Mouse (Mus musculus) kidney, embryonic 16.5 days (tissue): ENCODE measurements around the gene Tspan5. TPM values are rescaled to one million over a fixed set of nuclear protein-coding genes. Genes with fewer than 3 reads are reported as not detected.

Experiments
- ATAC-seq: fragments of 200-750 bp; cut with Nextera tagmentation; 2 replicates; pipeline ENCODE4 v1.8.0; 2017; ENCODE audit warnings: moderate TSS enrichment; ENCODE audit not compliant: low FRiP score, low TSS enrichment
- H3K27ac ChIP-seq: fragments of 300-500 bp; sonication (generic); 2 replicates; pipeline ENCODE4 v1.5.1; 2014; ENCODE audit warnings: low read length
- H3K27me3 ChIP-seq: fragments of 300-500 bp; sonication (generic); 2 replicates; pipeline ENCODE4 v1.6.1; 2014; ENCODE audit warnings: low read length, control low read depth, mixed read lengths; ENCODE audit not compliant: insufficient read depth
- H3K36me3 ChIP-seq: fragments of 300-500 bp; sonication (generic); 2 replicates; pipeline ENCODE4 v1.6.1; 2014; ENCODE audit warnings: low read length, control low read depth, mixed read lengths; ENCODE audit not compliant: insufficient read depth
- H3K4me1 ChIP-seq: fragments of 300-500 bp; sonication (generic); 2 replicates; pipeline ENCODE4 v1.6.1; 2014; ENCODE audit warnings: low read length, control low read depth, mixed read lengths; ENCODE audit not compliant: insufficient read depth
- H3K4me2 ChIP-seq: fragments of 300-500 bp; sonication (generic); replicated peaks from 2 replicates; pipeline ENCODE4 v1.6.1; 2014; ENCODE audit warnings: low read depth, low read length
- H3K4me3 ChIP-seq: fragments of 300-500 bp; sonication (generic); 2 replicates; pipeline ENCODE4 v1.5.1; 2014; ENCODE audit warnings: mild to moderate bottlenecking, low read length
- H3K9ac ChIP-seq: fragments of 300-500 bp; sonication (generic); replicated peaks from 2 replicates; pipeline ENCODE4 v1.6.1; 2014; ENCODE audit warnings: low read length
- H3K9me3 ChIP-seq: fragments of 300-500 bp; sonication (generic); 2 replicates; pipeline ENCODE4 v1.6.1; 2016; ENCODE audit warnings: low read length, control low read depth
- WGBS: fragments of 180-500 bp; shearing (Covaris S2); extraction: QIAGEN DNeasy Blood & Tissue Kit; methylation state at CpG from one replicate; pipeline ENCODE4 v1.1.7; 2014; 5-methylcytosine and 5-hydroxymethylcytosine counted together
- polyA plus RNA-seq: library from polyadenylated mRNA; unstranded; fragments of >200 nt; fragmentation: Nextera tagmentation; extraction: Ambion mirVana; gene quantifications from 2 replicates; pipeline ENCODE4 v1.2.1, GENCODE M21; 2015

Tspan5 gene
- polyA plus RNA-seq, 1 experiment from 2014 or later: 22.8 TPM

- WGBS: 73% methylated on average over 4 of the region's 4 CpGs
- H3K27me3 ChIP-seq: no peaks in the 10 kb centered on the region
Measured at GRCm38 (mm10) chr3:138917016-138917415, 175.0 kb downstream of the Tspan5 start.

GRCm38 (mm10) chr3:138918241-138918640 is 176.2 kb downstream of the Tspan5 start:
- H3K36me3 ChIP-seq: no peaks in the 10 kb centered on the region
- no peak overlapping the region for H3K9ac ChIP-seq
- ATAC-seq: no peak
- H3K27me3 ChIP-seq: no peaks in the 10 kb centered on the region
- no peak overlapping the region for H3K27ac ChIP-seq
- WGBS: 84% methylated on average over 4 of the region's 4 CpGs
- no peak overlapping the region for H3K4me2 ChIP-seq
- H3K9me3 ChIP-seq: no peaks in the 10 kb centered on the region
- H3K4me3 ChIP-seq: no peak overlapping the region
- H3K4me1 ChIP-seq: no peaks in the 10 kb centered on the region

More at GRCm38 (mm10) chr3:138917016-138917415, 175.0 kb downstream of the Tspan5 start:
- H3K9me3 ChIP-seq: no peaks in the 10 kb centered on the region
- no peak overlapping the region for H3K27ac ChIP-seq
- ATAC-seq: no peak
- H3K4me3 ChIP-seq: no peak overlapping the region
- H3K4me2 ChIP-seq: no peak overlapping the region
- no peaks in the 10 kb centered on the region for H3K36me3 ChIP-seq
- no peak overlapping the region for H3K9ac ChIP-seq
- no peaks in the 10 kb centered on the region for H3K4me1 ChIP-seq

- no peak overlapping the region for H3K27ac ChIP-seq
- H3K36me3 ChIP-seq: peaks cover 27% of the 10 kb centered on the region
- WGBS: 96% methylated on average over 8 of the region's 8 CpGs
- H3K4me3 ChIP-seq: no peak overlapping the region
- no peak for ATAC-seq
- H3K9ac ChIP-seq: no peak overlapping the region
- no peaks in the 10 kb centered on the region for H3K27me3 ChIP-seq
- no peaks in the 10 kb centered on the region for H3K9me3 ChIP-seq
- no peaks in the 10 kb centered on the region for H3K4me1 ChIP-seq
- no peak overlapping the region for H3K4me2 ChIP-seq
Measured at GRCm38 (mm10) chr3:138926161-138926560, 184.2 kb downstream of the Tspan5 start.

- H3K4me2 ChIP-seq: no peak overlapping the region
- no peak overlapping the region for H3K27ac ChIP-seq
- 96% methylated on average over 4 of the region's 4 CpGs for WGBS
- H3K4me3 ChIP-seq: no peak overlapping the region
- H3K4me1 ChIP-seq: no peaks in the 10 kb centered on the region
- no peak for ATAC-seq
- no peaks in the 10 kb centered on the region for H3K27me3 ChIP-seq
- no peak overlapping the region for H3K9ac ChIP-seq
- peaks cover 27% of the 10 kb centered on the region for H3K36me3 ChIP-seq
- no peaks in the 10 kb centered on the region for H3K9me3 ChIP-seq
Measured at GRCm38 (mm10) chr3:138927437-138927836, 185.4 kb downstream of the Tspan5 start.

DNA sequence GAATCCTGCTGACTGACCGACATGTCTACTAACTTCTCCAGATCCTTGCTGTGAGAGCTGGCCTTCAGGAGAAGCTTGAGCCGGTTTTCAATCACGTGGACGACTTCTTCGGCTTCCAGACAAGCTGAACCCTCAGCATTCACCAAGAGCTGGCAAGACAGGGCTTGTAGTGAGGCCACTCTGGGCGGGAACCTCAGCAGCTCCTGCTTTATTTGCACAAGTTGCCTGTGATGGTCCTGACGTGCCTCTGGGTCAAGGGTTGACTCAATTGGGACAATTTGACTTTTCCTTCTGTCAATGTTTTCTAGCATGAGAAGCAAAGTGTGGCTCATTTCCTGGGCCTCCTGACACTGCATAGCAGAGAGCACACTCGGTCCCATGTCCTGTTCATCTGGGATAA is 194.8 kb downstream of the Tspan5 start:
- Histone ChIP-seq H3K4me3 (no peak overlapping the region), H3K9me3 (peaks cover 3% of the 10 kb centered on the region; the same call in 1 of the 2 replicates), H3K4me2 (no peak overlapping the region), H3K9ac (no peak overlapping the region), H3K4me1 (no peaks in the 10 kb centered on the region), H3K27me3 (no peaks in the 10 kb centered on the region), H3K36me3 (peaks cover 28% of the 10 kb centered on the region), H3K27ac (no peak overlapping the region)
- ATAC-seq: no peak
- 91% methylated on average over 8 of the region's 8 CpGs for WGBS

DNA sequence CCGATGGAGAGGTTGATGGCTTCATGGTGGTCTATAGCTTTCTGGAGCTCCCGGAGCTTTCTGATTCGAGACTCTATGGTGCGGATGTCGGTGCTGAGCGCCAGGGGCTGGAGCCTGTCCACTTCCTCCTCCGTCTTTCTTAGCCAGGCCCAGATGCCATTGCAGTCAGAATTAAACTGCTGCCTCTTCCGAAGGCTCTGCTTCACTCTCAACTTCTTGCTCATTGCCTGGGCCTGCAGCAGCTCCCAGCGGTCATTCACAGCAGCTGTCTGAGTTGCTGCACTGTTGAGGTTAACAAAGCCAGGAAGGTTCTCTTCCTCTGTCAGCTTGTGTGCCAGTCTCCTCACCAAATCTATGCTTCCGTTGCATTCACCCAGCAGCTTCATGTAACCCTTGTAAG is 195.2 kb downstream of the Tspan5 start:
- no peak overlapping the region for H3K27ac ChIP-seq
- H3K27me3 ChIP-seq: no peaks in the 10 kb centered on the region
- H3K36me3 ChIP-seq: peaks cover 28% of the 10 kb centered on the region
- peaks cover 3% of the 10 kb centered on the region; the same call in 1 of the 2 replicates for H3K9me3 ChIP-seq
- no peak overlapping the region for H3K9ac ChIP-seq
- WGBS: 97% methylated on average over 10 of the region's 10 CpGs
- H3K4me1 ChIP-seq: no peaks in the 10 kb centered on the region
- no peak for ATAC-seq
- H3K4me2 ChIP-seq: no peak overlapping the region
- no peak overlapping the region for H3K4me3 ChIP-seq

GRCm38 (mm10) chr3:138941604-138942003 is 199.6 kb downstream of the Tspan5 start:
- no peak overlapping the region for H3K9ac ChIP-seq
- H3K4me3 ChIP-seq: no peak overlapping the region
- no peak overlapping the region for H3K4me2 ChIP-seq
- H3K27ac ChIP-seq: no peak overlapping the region
- H3K27me3 ChIP-seq: no peaks in the 10 kb centered on the region
- H3K4me1 ChIP-seq: no peaks in the 10 kb centered on the region
- ATAC-seq: no peak
- H3K9me3 ChIP-seq: no peaks in the 10 kb centered on the region
- WGBS: 70% methylated on average over 9 of the region's 9 CpGs
- peaks cover 42% of the 10 kb centered on the region for H3K36me3 ChIP-seq

DNA sequence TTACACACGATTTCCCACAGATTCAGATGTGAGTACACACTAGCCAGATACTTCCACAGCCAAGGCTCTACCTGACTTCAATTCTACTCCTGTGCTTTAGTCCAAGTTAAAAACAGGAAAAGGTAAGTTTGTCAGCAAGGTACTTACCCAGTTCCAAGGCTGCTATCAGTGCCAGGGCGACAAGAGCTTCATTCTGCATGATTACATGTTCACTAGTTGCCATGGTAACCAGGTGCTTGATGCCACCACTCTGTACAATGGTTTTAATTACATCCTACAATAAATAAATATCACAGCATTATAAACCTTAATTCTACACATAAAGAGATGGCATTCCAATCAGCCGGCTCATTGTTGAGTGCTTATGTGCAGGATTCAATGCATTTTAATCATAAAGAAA is 203.5 kb downstream of the Tspan5 start:
- no peak for ATAC-seq
- Histone ChIP-seq H3K4me3 (no peak overlapping the region), H3K9me3 (no peaks in the 10 kb centered on the region), H3K4me1 (no peaks in the 10 kb centered on the region), H3K27me3 (no peaks in the 10 kb centered on the region), H3K36me3 (peaks cover 27% of the 10 kb centered on the region), H3K9ac (no peak overlapping the region), H3K4me2 (no peak overlapping the region), H3K27ac (no peak overlapping the region)
- WGBS: 94% methylated on average over 3 of the region's 3 CpGs

GRCm38 (mm10) chr3:138949081-138949480 is 207.1 kb downstream of the Tspan5 start:
- WGBS: 90% methylated on average over 9 of the region's 9 CpGs
- Histone ChIP-seq H3K27me3 (no peaks in the 10 kb centered on the region), H3K36me3 (peaks cover 35% of the 10 kb centered on the region), H3K9me3 (no peaks in the 10 kb centered on the region), H3K4me1 (no peaks in the 10 kb centered on the region), H3K4me3 (no peak overlapping the region), H3K9ac (no peak overlapping the region), H3K4me2 (no peak overlapping the region), H3K27ac (no peak overlapping the region)
- no peak for ATAC-seq

DNA sequence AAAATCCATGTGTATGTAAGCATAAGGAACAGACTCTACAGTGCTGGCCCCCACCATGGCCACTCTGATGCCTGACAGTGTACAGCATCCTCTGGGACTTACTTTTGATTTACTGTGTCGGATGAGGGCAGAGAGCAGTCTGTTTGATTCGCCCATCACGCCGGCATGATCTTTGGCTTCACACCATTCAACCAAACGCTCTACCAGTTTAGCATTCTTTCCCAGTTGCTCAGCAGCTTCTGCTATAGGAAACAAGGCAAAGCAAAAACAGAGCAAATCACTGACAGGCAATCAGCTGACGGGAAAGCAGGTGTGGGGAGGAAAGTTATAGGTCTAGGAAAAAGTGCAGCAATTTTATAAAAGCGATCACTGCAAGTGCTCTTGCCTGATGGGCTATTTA is 213.2 kb downstream of the Tspan5 start:
- H3K9me3 ChIP-seq: no peaks in the 10 kb centered on the region
- no peaks in the 10 kb centered on the region for H3K27me3 ChIP-seq
- 90% methylated on average over 7 of the region's 7 CpGs for WGBS
- no peaks in the 10 kb centered on the region for H3K4me1 ChIP-seq
- H3K4me2 ChIP-seq: no peak overlapping the region
- ATAC-seq: no peak
- no peak overlapping the region for H3K9ac ChIP-seq
- H3K27ac ChIP-seq: no peak overlapping the region
- no peak overlapping the region for H3K4me3 ChIP-seq
- peaks cover 35% of the 10 kb centered on the region for H3K36me3 ChIP-seq
